Mouse (Mus musculus) kidney, adult 9 months (tissue): ENCODE data around the gene Mgat2.
"Not testable (repeated sequence)": the region's sequence is repeated elsewhere in the genome, so short reads cannot be mapped to it uniquely, and the experiment has no call there.

Experiments
- DNase-seq: peaks from one replicate; pipeline ENCODE4 v3.0.0; 2022

Mgat2 gene

DNA sequence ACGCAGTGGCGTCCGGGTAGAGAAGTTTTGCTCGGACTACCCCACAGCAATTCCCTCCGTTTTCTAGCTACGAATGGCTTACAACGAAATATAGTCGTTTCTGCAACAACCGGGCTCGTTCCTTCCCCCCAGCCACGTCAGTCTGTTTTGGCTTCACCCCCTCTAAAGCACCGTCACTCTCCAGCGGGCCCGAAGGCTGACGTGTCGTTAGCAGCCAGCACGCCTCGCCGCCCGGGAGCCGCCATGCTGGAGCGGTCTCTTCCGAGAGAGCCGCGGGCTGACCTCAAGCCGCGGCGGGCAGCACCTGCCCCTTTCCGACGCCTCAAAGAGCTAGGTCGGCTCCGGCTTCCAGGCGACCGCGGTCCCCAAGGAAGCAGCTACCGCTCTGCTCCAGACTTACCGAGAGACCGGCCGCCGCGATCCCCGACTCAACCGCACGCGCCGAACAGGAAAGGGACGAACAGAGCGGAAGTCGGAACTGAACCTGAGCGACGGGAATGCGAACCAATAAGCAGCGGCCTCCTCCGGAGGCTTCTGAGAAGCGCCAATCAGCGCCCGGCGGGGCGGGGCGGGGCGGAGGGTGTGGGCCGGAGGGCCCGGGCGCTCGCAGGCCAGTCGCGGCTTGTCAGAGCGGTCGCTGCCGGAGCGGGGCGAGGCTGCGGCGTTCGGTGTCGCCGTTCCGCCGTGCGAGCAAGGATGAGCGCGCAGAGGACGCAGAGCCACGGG is at the start of gene Mgat2, which contains the start of gene Rpl36al:
Mgat2 (plus strand) TSS at position 575 of the 726 bp plus-strand sequence.
Rpl36al (minus strand) TSS at position 501 of the 726 bp plus-strand sequence.
- peak; percentile 98 for DNase-seq

DNA sequence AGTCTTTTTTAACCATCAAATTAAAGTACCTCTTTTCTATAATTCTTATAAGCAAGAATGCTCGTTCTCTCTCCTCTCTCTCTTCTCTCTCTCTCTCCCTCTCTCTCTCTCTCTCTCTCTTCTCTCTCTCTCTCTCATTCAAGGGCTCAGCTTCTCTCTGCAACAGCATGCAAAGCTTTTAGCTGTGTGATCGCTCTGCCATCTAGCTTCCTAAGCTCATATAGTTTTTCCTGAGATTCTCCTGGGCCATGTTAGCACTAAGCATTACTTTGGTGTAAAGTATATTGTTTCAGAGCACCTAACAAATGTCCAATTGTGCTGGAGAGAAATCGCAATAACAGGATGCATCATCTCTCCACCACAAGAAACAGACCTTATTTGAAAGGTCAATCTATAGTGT is 44.8 kb upstream of the Mgat2 start:
- DNase-seq: no peak

DNA sequence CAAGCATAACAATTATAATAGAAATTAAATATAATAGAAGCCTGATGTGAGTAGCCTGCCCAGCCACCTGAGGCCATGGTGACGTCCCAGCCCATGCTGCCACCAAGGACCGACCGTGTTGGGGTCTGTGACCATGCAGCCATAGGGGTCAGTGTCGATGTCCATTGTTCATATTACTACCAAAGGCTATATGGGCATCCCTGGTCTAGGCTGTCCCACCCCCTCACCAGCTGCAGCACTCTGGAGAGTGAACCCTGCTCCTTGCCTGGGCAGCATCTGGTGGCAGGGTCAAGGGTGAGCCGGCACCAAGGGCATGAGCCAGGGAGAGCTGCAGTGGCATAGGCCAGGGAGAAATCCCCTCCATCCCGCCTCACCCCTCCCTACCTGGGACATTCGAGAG is 44.1 kb upstream of the Mgat2 start:
- no peak for DNase-seq

DNA sequence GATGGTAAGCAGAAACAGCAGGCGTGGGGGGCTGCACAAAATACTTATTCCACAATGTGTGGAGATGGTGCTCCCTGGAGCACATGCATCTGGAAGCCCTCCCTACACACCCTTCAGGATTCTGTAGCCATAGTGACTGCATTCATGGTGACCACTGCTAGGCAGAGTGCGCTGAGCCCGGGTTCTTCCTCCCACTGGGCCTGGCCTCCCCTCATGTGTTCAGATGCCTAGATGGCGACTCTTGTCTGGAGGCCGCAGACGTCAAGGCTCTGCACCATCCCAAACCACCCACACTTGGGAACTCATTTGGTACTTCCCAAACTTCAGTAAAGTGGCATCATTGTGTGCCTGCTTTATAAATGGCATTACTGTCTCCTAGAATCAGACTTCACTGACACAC is 40.5 kb upstream of the Mgat2 start:
- no peak for DNase-seq

DNA sequence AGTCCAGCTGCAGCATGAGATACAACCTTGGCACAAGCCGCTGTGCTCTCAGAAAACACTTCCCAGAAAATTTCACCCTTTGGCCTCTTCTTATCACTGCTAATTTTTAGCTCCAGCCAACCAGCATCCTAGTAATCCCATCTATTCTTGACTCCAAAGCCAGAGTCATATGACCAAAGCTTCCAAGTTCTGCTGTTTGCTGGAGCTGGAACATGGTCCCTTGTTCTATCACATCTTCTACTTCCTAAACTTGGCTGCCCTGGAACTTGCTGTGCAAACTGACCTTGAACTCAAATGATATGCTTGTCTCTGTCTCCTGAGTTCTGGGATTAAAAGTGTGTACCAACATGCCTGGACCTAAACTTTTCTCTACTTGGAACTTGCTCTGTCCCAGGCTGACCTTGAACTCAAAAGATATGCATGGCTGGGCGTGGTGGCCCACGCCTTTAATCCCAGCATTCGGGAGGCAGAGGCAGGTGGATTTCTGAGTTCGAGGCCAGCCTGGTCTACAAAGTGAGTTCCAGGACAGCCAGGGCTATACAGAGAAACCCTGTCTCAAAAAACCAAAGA is 36.7 kb upstream of the Mgat2 start:
- DNase-seq: no peak

- DNase-seq: no peak
Observed at GRCm38 (mm10) chr12:69150049-69150448, 33.9 kb upstream of the Mgat2 start.

DNA sequence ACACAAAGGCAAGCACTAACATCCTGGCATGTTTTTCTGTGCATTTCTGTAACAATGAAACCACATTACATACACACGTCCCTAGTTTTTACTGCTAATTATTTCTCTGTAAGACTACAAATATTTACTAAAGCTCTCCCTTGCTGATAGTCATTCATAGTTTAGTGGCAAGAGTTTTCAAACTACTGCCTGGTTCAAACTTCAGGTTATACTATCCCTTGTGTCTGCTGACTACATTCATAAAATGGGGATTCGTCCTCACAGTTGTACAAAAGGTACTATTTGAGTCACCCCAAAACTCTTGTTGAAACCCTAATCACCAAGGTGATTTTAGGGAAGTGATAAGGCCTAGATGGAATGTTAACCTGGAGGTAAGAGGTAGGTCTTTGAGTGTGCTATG is 28.0 kb upstream of the Mgat2 start:
- no peak for DNase-seq

DNA sequence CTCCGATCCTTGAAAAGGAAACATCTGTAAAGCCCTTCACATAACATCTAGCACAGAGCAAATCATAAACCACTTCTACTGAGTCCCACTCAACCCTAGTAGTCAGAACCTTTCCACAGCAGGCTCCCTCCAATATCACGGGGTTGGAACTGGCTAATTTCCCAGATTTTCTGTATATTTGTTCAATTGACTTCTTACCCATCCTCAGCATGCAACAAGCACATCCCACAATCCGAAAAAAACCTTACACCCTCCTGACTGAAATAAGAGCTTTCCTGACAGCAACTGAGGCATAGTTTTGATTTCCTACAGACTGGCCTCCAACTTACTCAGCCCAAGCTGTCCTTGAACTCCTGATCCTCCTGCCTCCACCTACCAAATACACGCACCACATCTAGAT is 27.5 kb upstream of the Mgat2 start:
- no peak for DNase-seq

GRCm38 (mm10) chr12:69157107-69157506 is 26.9 kb upstream of the Mgat2 start:
- DNase-seq: no peak

DNA sequence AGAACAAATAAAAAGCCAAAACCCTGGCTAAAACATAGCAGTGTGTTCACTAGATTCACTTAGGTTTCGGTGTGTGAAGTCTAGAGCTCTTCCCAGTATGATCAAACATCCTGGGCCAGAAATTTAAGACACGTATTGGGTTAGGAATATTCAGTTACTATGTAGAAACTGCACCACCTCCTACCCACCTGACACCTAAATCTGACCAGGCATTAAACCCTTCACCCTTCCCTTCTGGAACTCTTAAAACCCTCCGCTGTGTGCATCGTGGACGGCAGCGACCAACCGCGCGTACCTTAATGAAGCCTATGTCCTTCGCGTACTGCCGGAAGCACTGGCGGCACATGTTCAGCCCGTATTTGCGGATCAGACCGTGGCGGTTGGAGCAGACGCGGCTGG is 25.6 kb upstream of the Mgat2 start:
- DNase-seq: no peak

DNA sequence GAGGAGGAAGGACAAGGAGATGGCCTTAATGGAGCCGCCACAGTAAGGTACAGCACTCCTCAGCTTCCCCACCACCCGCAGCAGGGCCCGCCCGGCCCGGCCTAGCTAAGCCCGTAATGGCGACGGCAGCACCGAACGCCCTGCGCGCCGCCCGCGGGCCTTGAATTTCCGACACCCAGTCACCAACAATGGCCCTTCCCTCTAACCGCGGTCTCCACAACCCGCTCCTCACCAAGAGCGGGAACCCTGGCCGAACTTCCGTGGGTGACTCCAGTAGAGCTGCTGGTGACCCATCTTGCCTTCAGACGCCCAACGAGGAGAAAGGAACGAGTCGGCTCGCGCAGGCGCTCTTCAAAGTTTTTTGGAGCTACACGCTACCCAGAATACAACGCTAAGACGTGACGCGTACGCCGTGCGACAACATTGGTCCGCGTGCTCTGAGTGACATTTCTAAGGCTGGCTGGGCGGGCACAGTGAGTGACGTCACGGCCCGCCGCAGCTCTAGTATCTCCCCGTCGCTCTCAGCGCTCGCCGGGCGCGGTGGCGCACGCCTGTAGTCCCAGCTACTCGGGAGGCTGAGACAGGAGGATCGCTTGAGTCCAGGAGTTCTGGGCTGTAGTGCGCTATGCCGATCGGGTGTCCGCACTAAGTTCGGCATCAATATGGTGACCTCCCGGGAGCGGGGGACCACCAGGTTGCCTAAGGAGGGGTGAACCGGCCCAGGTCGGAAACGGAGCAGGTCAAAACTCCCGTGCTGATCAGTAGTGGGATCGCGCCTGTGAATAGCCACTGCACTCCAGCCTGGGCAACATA is 25.0 kb upstream of the Mgat2 start, which contains the start of gene Rps29:
Rps29 (minus strand) TSS at position 422 of the 813 bp plus-strand sequence.
- DNase-seq: peak; percentile 99

GRCm38 (mm10) chr12:69159578-69159940 is 24.4 kb upstream of the Mgat2 start:
- DNase-seq: peak; percentile 75

DNA sequence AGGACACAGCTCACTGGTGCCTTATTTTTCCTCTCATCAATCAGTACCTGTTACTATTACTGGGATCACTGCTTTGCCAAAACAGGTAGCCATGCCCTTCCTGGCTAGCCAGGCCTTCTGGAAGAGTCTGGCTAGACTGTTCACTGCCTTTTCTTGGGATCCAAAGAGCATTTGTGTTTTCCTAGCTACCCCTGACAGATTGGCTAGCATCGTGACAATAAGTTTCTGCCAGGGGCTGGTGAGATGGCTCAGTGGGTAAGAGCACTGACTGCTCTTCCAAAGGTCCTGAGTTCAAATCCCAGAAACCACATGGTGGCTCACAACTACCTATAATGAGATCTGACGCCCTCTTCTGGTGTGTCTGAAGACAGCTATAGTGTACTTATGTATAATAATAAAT is 23.3 kb upstream of the Mgat2 start:
- DNase-seq: not testable (repeated sequence)

DNA sequence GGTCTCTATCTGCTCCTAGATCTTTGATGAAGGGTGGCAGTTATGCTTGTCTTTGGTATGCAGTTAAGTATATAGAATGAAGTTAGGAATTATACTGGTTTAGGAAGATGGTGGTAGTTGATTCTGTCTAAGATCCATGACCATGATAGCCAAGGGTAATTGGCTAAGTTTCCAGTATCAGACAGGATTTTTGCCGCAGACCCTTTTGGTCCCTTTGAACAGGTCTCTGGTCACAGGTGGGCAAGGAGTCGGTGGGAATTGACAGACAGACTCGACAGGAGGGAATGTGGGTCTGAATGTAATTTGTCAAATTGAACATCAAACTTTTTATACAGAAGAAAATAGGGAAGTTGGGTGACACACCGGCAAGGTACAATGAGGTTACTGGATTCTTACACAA is 20.4 kb upstream of the Mgat2 start:
- not testable (repeated sequence) for DNase-seq

- no peak for DNase-seq
Observed at GRCm38 (mm10) chr12:69164904-69165303, 19.1 kb upstream of the Mgat2 start.

DNA sequence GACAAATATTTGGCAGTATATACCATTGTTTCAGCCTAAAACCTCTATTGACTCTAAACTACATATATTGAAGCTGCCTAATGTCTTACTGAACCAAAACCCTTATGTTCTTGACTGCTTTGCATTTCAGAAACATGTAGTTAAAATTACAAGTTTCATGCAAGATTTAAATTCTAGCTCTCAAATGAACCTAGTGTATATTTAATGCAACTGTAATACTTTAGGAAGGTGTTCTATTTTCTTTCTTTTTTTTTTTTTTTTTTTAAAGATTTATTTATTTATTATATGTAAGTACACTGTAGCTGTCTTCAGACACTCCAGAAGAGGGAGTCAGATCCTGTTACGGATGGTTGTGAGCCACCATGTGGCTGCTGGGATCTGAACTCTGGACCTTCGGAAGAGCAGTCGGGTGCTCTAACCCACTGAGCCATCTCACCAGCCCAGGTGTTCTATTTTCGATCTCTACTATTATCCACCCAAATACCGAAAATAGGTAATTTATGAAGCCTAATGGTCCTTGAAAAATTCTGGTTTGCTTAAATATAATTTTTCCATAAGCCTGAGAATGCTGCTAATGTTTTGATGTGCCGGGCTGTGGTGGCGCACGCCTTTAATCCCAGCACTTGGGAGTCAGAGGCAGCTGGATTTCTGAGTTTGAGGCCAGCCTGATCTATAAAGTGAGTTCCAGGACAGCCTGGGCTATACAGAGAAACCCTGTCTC is 16.9 kb upstream of the Mgat2 start:
- not testable (repeated sequence) for DNase-seq

DNA sequence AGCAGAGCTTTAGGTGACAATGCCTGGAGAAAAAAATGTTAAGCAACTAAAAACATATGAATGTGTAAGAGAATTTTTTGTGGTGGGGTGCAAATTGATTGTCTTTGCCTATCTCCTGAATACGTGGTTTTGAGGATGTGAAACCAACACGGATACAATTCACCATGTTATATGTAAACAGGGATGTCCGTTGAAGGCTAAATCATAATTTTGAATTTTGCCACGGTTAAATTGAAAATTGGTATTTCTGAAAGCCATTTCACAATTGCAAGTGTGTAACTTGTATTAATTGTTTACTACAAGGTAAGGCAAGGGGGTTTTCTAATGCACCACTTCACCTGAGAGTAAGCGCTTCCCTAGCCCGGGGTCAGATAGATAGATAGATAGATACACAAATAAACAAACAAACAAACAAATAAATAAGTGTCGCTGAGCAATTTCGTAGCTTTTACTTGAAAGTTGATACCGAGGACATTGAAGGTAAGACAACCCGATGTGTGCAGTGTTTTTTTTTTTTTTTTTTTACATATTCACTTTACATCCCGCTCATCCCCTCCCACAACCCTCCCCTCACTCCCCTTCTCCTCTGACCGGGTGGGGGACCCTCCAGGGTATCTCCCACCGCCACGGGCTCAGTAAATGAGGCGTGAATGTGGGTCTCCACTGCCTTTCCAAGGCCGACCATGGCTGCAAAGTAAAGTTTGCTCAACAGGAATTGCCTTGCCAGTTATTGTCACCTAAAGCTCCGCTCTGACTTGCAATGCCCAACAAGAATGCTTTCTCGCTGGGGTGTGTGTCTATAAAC is 16.1 kb upstream of the Mgat2 start:
- no peak for DNase-seq

- peak; percentile 94 for DNase-seq
Observed at GRCm38 (mm10) chr12:69168461-69169106, 15.4 kb upstream of the Mgat2 start, which contains the start of gene Lrr1. Lrr1 (plus strand) TSS chr12:69168814.

- DNase-seq: no peak
Observed at GRCm38 (mm10) chr12:69171307-69171706, 12.7 kb upstream of the Mgat2 start.

- DNase-seq: no peak
Observed at GRCm38 (mm10) chr12:69175975-69176374, 8.0 kb upstream of the Mgat2 start.

- no peak for DNase-seq
Observed at GRCm38 (mm10) chr12:69177526-69177925, 6.4 kb upstream of the Mgat2 start.

DNA sequence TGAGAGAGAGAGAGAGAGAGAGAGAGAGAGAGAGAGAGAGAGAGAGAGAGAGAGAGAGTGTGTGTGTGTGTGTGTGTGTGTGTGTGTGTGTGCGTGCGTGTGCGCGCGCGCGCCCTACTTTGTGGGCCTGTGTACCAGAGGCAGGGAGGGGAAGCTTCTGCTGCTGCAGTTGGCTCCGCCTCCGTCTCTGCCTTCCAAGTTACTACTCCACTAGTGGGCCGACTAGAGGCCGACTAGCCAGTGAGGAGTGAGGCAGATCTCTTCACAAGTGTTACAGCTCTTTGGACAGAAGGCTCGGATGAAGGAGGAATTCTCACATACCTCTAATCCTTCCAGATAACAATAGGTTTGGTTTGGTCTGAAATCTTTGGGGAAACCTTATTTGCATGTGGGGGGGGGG is 4.6 kb upstream of the Mgat2 start:
- no peak for DNase-seq
